Mouse (Mus musculus) testis, postnatal 14 days (tissue): ENCODE results near the gene Nr2c1.

Experiments
- DNase-seq: peaks from one replicate; pipeline ENCODE4 v3.0.0; 2021; ENCODE audit warnings: low spot score

Gene Nr2c1

DNA sequence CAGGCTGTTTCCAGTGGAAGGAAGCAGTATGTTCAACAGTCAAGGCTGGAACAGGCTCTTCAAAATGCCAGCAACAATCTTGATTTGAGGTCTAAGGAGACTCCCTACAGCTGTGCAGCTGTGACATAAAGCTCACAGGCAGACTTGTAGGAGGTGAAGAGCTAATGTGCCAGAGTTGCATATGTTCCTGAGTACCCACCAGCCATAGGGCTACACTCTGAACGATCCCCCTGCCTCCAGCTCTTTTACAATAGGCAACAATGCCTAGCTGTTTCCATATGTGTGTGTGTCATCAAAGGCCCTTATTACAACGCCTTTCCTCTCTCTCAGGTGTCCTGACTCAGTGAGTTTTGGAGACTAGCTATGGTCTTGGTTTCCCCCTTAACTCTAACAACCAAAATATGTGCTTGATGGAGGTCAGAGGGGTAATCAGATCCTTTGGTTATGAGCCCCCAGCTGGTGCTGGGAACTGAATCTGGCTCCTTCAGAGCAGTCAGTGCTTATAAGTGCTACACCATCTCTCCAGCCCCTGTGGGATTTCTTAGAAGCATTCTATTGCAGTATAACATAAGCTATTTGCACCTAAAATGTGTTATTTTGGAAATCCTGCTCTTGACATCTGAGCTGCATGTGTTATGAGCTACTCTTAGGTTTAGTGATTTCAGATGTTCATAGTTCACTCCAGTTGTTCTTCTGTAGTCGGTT lies 7.4 kb upstream of the Nr2c1 start:
- DNase-seq = no peak

- DNase-seq = no peak
Measured at GRCm38 (mm10) chr10:94142427-94142826, 5.4 kb upstream of the Nr2c1 start.

DNA sequence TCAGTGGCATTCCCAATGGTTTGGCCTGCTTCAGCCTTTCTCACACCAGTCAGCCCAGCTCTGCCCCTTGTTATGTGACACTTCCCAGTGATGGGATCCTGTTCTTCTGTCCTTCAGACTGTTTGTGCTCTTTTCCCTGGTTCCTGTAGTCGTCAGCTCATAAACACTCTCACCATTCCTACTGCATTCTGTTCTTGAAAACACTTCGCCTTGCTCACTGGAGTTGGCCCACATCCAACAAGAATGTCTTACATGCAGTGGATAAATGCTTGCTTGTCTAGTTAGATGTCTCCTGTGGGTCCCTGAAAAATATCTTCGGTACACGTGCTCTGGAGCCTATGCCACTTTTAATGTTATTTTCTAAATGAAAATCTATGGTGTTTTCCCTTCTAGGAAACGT lies 3.2 kb upstream of the Nr2c1 start:
- DNase-seq = no peak

- DNase-seq = no peak
Measured at GRCm38 (mm10) chr10:94147391-94147755, 450 bp upstream of the Nr2c1 start.

- DNase-seq = no peak
Measured at GRCm38 (mm10) chr10:94151488-94151887, 3.7 kb downstream of the Nr2c1 start.

DNA sequence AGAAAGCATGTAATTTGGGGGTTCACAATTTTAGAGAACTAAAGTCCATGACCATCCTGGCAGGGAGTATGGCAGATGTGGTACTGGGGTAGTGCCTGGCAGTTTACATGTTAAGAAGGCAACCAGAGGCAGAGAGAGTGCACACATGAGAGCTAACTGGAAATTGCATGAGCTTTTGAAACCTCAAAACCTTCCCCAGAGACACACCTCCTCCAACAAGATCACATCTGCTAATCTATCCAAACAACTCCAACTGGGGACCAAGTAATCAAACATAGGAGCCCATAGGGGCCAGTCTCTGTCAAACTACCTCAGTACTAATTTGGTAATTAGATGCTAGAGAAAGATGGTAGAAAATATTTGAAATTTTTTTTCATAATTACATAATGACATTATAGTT lies 6.0 kb downstream of the Nr2c1 start:
- no peak for DNase-seq

DNA sequence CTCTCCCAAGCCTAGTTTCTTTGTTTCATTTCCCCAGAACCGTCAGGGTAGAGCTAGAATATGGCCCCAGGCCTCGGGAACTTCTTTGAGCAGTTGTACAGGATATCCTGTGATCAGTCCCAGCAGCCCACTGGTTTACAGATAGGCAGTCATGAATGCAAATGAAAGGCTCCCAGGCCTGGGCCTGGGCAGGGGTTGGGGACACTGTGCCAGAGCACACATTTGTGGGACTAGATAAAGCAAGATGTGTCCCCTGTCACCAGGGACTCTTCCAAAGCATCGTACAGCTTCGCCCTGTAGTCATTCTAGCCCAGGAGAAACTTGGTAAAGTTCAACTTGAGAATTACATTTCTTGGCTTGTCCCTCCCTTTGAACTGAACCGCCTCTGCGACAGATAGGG lies 11.1 kb downstream of the Nr2c1 start:
- DNase-seq = no peak

DNA sequence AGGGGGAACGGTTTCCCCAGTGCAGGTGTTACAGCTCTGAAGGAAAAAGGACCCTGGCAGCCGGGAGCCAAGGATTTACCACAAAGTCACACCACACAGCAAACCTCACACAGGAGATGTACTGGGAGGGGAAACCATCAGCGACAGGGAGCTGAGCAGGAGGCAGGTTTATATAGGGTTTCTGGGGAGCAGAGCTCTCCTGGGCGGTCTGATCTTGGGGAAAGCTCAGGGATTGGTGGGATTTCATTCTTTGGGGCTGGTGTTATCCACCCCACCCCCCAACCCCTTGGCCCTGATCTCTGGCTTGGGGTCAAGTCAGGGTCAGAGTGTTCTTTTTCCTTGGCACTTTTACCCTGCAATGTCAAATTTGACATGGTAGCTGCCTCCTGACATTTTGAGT lies 11.6 kb downstream of the Nr2c1 start:
- DNase-seq = no peak

GRCm38 (mm10) chr10:94161051-94161765 lies 13.4 kb downstream of the Nr2c1 start:
- no peak for DNase-seq

DNA sequence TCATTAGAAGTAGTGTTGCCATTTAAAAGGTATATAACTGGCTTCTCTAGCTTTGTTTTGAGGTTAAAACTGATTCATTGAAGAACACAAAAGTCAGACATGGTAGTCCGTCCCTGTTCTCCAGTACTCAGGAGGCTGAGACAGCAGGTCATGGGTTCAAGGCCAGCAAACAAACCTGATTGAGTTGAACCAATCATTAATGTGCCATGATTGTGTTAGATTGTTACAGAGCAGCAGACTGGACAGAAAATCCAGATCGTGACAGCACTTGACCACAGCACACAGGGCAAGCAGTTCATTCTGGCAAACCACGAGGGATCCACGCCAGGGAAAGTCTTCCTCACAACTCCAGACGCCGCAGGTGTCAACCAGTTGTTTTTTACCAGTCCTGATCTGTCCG lies 14.2 kb downstream of the Nr2c1 start:
- no peak for DNase-seq

- no peak for DNase-seq
Measured at GRCm38 (mm10) chr10:94164104-94164845, 16.5 kb downstream of the Nr2c1 start.

GRCm38 (mm10) chr10:94165426-94165825 lies 17.6 kb downstream of the Nr2c1 start:
- no peak for DNase-seq

GRCm38 (mm10) chr10:94167051-94167750 lies 19.4 kb downstream of the Nr2c1 start:
- DNase-seq = no peak

DNA sequence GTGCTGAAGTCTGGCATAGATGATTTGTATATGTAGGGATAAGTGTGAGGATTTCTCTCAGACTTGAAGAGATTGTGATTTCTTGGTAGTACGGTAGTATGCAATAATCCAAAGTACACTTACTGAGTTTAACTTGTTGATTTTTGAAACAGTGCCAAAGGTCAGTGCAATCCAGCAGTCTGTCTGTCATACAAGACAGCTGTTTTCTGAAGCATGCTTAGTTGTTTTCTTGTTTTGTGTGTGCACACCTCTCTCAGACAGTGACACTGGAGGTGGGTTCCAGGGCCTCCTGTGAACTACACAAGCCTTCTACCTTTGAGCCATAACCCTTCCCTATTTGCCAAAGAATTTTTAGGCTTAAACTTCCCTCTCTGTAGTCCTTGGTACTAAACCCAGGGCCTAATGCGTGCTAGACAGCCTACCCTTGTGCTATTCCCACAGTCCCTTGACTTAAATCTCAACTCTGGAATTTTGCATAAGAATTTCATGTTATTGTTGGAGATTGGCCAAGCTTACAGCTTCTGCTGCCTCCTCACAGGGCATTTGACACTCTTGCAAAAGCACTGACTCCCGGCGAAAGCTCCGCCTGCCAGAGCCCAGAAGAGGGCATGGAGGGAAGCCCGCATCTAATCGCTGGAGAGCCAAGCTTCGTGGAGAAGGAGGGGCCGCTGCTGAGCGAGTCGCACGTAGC lies 23.8 kb downstream of the Nr2c1 start:
- no peak for DNase-seq

- no peak for DNase-seq
Measured at GRCm38 (mm10) chr10:94172137-94172536, 24.3 kb downstream of the Nr2c1 start.

DNA sequence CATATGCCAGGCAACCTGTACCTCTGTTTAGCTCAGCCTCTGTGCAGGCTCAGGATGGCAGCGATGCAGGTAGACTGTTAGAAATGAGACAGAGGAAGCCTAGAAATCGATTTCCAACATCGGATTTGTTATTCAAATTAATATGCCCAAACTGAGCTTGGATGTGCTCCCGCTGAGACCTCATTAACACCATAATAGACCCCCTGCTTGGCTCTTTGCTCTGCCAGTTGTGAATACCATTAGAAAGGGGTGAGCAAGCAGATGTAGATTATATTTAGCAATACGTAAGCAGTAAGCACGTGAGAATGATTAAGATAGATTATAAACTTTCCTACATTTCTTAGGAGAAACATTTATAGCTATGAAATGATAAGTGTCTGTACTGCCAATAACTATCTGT lies 24.9 kb downstream of the Nr2c1 start:
- DNase-seq = no peak

- no peak for DNase-seq
Measured at GRCm38 (mm10) chr10:94174652-94175051, 26.8 kb downstream of the Nr2c1 start.

DNA sequence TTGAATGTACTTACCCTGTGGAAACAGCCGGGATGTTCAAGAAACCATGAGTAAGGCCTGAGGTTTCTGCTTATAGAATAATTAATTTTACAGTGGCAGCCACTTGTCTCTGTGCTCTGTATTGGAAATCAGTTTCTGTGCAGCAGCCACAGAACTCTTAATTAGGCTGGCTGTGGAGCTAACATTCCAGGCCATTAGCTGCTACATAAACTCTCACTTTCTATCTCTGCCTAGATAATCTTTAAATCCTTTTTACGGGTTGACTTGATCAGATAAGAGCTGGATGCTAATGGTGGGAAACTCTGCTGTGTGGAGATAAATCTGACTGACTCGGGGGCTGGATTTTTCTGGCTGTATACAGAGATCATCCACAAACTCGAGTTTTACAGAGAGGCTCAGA lies 35.4 kb downstream of the Nr2c1 start:
- DNase-seq = no peak

DNA sequence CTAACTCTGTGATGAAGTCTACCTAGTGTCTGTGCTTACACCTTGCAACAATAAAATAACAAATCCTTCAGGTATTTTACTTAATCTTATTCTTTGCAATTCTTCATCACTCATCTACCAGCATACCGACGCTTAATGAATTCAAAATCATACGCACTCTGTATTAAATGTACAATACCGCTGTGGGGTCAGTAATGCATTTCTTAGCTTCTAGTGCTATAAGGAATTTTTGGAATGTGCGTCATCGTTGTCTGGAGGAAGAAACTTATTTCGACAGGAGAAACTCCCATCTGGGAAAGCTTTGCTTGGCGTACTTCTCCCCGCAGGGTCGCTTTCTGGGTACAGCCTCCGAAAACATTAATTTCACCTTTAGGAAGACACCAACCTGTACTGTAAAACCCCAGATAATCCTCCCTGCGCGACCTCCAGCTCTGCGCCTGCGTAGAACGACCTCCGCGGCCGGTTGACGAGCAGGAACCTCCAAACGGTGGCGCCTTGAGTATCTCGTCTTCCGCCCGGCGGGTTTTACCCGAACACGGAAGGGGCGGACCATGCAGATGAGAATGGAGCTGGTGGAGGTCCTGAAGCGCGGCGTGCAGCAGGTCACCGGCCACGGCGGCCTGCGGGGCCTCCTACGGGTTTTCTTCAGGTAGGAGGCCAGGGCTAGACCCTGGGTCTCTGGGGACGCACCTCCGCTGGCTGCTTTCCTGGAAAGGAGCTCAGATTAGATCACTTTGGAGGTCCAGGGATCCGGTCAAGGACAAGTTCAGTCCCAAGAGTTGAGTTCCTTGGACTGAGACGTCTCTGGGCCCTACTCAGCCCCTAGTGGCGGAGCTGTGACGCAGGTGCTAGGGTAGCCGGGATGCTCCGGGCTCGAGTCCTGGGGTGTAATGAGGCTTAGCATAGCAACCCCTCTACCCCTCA lies 50.9 kb downstream of the Nr2c1 start, which contains the start of gene Ndufa12:
TSS of gene Ndufa12 (plus strand) at position 239 of the 924 bp plus-strand sequence.
- DNase-seq = peak; percentile 93

DNA sequence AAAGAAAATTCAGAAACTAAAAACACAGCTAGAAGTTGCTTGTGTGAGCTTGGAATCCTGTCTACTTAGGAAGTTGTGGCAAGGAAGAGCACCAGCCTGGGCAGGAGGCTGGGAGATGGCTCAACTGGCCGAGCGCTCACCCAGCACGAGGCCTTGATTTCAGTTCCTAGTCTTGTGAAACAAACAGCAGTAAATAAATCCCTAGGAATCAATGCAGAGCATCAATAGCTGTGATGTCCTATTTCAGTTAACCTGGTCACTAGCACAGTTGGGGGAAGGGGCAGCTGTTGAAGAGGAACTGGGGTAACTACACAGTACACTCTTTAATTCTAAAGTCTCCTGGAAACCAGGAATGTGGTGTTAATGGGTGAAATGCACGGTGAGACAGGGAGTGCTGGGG lies 57.1 kb downstream of the Nr2c1 start:
- no peak for DNase-seq
